Mouse (Mus musculus) megakaryocyte, embryonic 14.5 days (primary cell): Measurements from ENCODE around the gene Apoc2.

Source experiments
- FLI1 ChIP-seq: IDR thresholded peaks from 2 replicates; pipeline ENCODE4 v1.6.1; 2012; ENCODE audit warnings: low read length, inconsistent platforms, mixed read lengths
- GATA1 ChIP-seq: IDR thresholded peaks from 3 replicates; pipeline ENCODE4 v1.6.1; 2012; ENCODE audit warnings: mixed read lengths, low read length, inconsistent platforms, borderline replicate concordance

DNA sequence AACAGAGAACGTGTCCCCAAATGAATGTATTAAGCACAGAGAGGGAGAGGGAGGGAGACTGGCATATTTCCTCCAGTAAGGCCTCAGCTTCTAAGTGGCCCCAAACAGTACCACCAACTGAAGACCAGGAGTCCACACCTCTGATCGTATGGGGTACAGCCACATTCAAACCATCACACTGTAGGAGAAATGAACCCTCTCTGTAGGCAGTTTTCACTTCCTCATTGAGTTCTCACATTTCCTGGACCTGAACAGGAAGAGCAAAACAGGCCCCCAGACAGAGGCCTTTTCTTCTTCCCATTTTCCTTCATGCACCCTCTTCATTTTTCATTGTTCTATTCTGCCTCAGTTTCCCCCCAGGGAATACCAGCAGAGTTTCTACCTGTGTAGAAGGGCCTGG, 10.3 kb downstream of the Apoc2 start:
- TF ChIP-seq GATA1 (no peak), FLI1 (no peak)
